Mouse (Mus musculus): ENCODE measurements around the gene Gjb5.

Gene Gjb5

DNA sequence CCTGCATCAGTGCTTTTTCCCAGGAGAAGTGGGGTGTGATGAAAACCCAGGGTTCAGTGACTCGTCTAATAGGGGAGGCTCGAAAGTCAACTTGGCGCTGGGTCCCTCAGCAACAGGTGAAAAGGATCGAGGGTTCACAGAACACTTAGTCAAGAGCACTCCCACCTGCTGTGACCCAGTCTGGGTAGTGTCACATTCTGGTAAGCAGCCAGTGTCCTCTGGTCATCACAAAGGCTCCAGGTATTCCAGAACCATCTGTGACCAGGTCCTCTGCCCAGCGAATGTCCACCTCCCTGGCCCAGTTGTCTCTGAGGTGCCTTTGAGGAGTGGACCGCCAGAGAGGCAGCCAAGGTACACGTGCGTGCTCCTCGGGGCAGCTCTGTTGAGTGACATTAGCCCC, 46.4 kb downstream of the Gjb5 start:
- no peak for DNase-seq (ENCODE audit: extremely low read depth, low read depth)

DNA sequence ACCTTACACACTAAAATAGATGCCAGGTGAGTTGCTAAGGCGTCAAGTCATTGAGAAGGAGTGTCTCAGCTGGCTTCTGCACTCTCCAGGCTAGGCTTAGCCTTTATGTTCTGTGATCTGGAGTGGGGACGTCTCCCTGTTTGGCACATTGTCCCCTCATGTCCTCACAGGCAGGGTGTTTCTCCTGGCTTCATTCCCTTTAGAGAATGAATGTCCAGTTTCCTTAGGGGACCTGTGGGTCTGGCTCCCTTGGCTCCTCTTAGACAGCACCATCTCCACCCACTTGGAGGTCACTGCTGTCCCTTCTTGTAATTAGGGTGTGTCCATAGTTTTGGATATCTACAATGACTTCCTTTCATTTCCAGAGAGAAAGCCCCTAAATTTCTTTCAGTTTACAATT, 51.1 kb downstream of the Gjb5 start:
- DNase-seq (ENCODE audit: extremely low read depth, low read depth), result no peak

Data from MEL-GATA-1-ER (cell line).